Mouse (Mus musculus): ENCODE data around the gene Plekha4. TPM values are rescaled to one million over a fixed set of nuclear protein-coding genes. Genes with fewer than 3 reads are reported as not detected.
"Not testable (repeated sequence)": the region's sequence is repeated elsewhere in the genome, so short reads cannot be mapped to it uniquely, and the experiment has no call there.

Gene Plekha4
- 2.5 and 3.3 TPM in 2 replicates for polyA plus RNA-seq (2015; fragmentation: Nextera tagmentation; extraction: Ambion mirVana)

GRCm38 (mm10) chr7:45525809-45526473 is at the start of gene Plekha4, which contains the start of gene Ppp1r15a:
Gene Plekha4, plus strand, starts transcription at chr7:45526330.
Gene Ppp1r15a, minus strand, starts transcription at chr7:45526268.
- H3K9me3 ChIP-seq, result no peaks in the 10 kb centered on the region
- peak within 1 kb of the TSS; percentile 91 for H3K27ac ChIP-seq (replicated peaks)
- H3K9ac ChIP-seq, result peak within 1 kb of the TSS; percentile 88
- no peaks in the 10 kb centered on the region for H3K36me3 ChIP-seq
- peak within 1 kb of the TSS; percentile 86 for H3K4me3 ChIP-seq
- H3K27me3 ChIP-seq, result no peaks in the 10 kb centered on the region
- peak; percentile 82 for ATAC-seq (ENCODE audit: low FRiP score, low read depth)
- H3K4me2 ChIP-seq, result peak within 1 kb of the TSS; percentile 88
- WGBS, result under 1% methylated on average over 54 of the region's 54 CpGs
- H3K4me1 ChIP-seq (replicated peaks), result peaks cover 28% of the 10 kb centered on the region

- no peak overlapping the region for H3K9ac ChIP-seq
- ATAC-seq (ENCODE audit: low FRiP score, low read depth), result no peak
- H3K27me3 ChIP-seq, result no peaks in the 10 kb centered on the region
- 73% methylated on average over 1 of the region's 1 CpGs for WGBS
- no peaks in the 10 kb centered on the region for H3K4me1 ChIP-seq (replicated peaks)
- H3K4me3 ChIP-seq, result no peak overlapping the region
- no peak overlapping the region for H3K4me2 ChIP-seq
- H3K36me3 ChIP-seq, result no peaks in the 10 kb centered on the region
- H3K9me3 ChIP-seq, result no peaks in the 10 kb centered on the region
- H3K27ac ChIP-seq (replicated peaks), result no peak overlapping the region
Observed at GRCm38 (mm10) chr7:45476453-45476852, 49.7 kb upstream of the Plekha4 start.

- H3K9me3 ChIP-seq, result no peaks in the 10 kb centered on the region
- H3K27ac ChIP-seq (replicated peaks), result no peak overlapping the region
- H3K4me1 ChIP-seq (replicated peaks), result no peaks in the 10 kb centered on the region
- ATAC-seq (ENCODE audit: low FRiP score, low read depth), result no peak
- no peaks in the 10 kb centered on the region for H3K27me3 ChIP-seq
- H3K4me2 ChIP-seq, result no peak overlapping the region
- no peaks in the 10 kb centered on the region for H3K36me3 ChIP-seq
- 9% methylated on average over 3 of the region's 3 CpGs for WGBS
- H3K4me3 ChIP-seq, result no peak overlapping the region
- no peak overlapping the region for H3K9ac ChIP-seq
Observed at GRCm38 (mm10) chr7:45477003-45477402, 49.1 kb upstream of the Plekha4 start.

- no peaks in the 10 kb centered on the region for H3K4me1 ChIP-seq (replicated peaks)
- no peak overlapping the region for H3K27ac ChIP-seq (replicated peaks)
- no peak overlapping the region for H3K4me2 ChIP-seq
- no peaks in the 10 kb centered on the region for H3K27me3 ChIP-seq
- H3K36me3 ChIP-seq, result no peaks in the 10 kb centered on the region
- WGBS, result 98% methylated on average over 7 of the region's 7 CpGs
- no peak for ATAC-seq (ENCODE audit: low FRiP score, low read depth)
- H3K9me3 ChIP-seq, result no peaks in the 10 kb centered on the region
- H3K4me3 ChIP-seq, result no peak overlapping the region
- H3K9ac ChIP-seq, result no peak overlapping the region
Observed at GRCm38 (mm10) chr7:45478774-45479173, 47.4 kb upstream of the Plekha4 start.

GRCm38 (mm10) chr7:45480310-45480709 is 45.8 kb upstream of the Plekha4 start:
- H3K36me3 ChIP-seq; H3K9ac ChIP-seq; ATAC-seq (ENCODE audit: low FRiP score, low read depth); H3K4me3 ChIP-seq; H3K27me3 ChIP-seq; H3K27ac ChIP-seq (replicated peaks); H3K4me2 ChIP-seq; H3K4me1 ChIP-seq (replicated peaks); H3K9me3 ChIP-seq: not testable (repeated sequence)
- 85% methylated on average over 4 of the region's 4 CpGs for WGBS

GRCm38 (mm10) chr7:45481374-45481927 is 44.7 kb upstream of the Plekha4 start, which contains the start of gene Tulp2:
Gene Tulp2, plus strand, starts transcription at chr7:45481877.
- H3K4me2 ChIP-seq, result no peak within 1 kb of the TSS
- H3K4me1 ChIP-seq (replicated peaks), result no peaks in the 10 kb centered on the region
- no peaks in the 10 kb centered on the region for H3K36me3 ChIP-seq
- 60% methylated on average over 11 of the region's 15 CpGs for WGBS
- no peak within 1 kb of the TSS for H3K4me3 ChIP-seq
- H3K9ac ChIP-seq, result no peak within 1 kb of the TSS
- no peak within 1 kb of the TSS for H3K27ac ChIP-seq (replicated peaks)
- H3K27me3 ChIP-seq, result no peaks in the 10 kb centered on the region
- ATAC-seq (ENCODE audit: low FRiP score, low read depth), result peak; percentile 83; the same call in 1 of the 2 replicates
- no peaks in the 10 kb centered on the region for H3K9me3 ChIP-seq

- H3K4me3 ChIP-seq, result no peak overlapping the region
- H3K27me3 ChIP-seq, result no peaks in the 10 kb centered on the region
- H3K36me3 ChIP-seq, result no peaks in the 10 kb centered on the region
- no peak for ATAC-seq (ENCODE audit: low FRiP score, low read depth)
- H3K9me3 ChIP-seq, result no peaks in the 10 kb centered on the region
- H3K9ac ChIP-seq, result no peak overlapping the region
- 93% methylated on average over 1 of the region's 1 CpGs for WGBS
- H3K4me2 ChIP-seq, result no peak overlapping the region
- H3K4me1 ChIP-seq (replicated peaks), result no peaks in the 10 kb centered on the region
- H3K27ac ChIP-seq (replicated peaks), result no peak overlapping the region
Observed at GRCm38 (mm10) chr7:45482166-45482565, 44.0 kb upstream of the Plekha4 start.

GRCm38 (mm10) chr7:45484985-45485384 is 41.1 kb upstream of the Plekha4 start:
- 95% methylated on average over 5 of the region's 5 CpGs for WGBS
- not testable (repeated sequence) for H3K4me2 ChIP-seq; ATAC-seq (ENCODE audit: low FRiP score, low read depth); H3K27ac ChIP-seq (replicated peaks); H3K4me3 ChIP-seq; H3K9ac ChIP-seq; H3K27me3 ChIP-seq; H3K36me3 ChIP-seq; H3K9me3 ChIP-seq
- peaks cover 23% of the 10 kb centered on the region for H3K4me1 ChIP-seq (replicated peaks)

GRCm38 (mm10) chr7:45486158-45486557 is 40.0 kb upstream of the Plekha4 start:
- 85% methylated on average over 7 of the region's 7 CpGs for WGBS
- H3K4me2 ChIP-seq, result no peak overlapping the region
- no peaks in the 10 kb centered on the region for H3K27me3 ChIP-seq
- H3K36me3 ChIP-seq, result no peaks in the 10 kb centered on the region
- no peaks in the 10 kb centered on the region for H3K9me3 ChIP-seq
- H3K27ac ChIP-seq (replicated peaks), result no peak overlapping the region
- no peak overlapping the region for H3K9ac ChIP-seq
- H3K4me3 ChIP-seq, result no peak overlapping the region
- ATAC-seq (ENCODE audit: low FRiP score, low read depth), result no peak
- peaks cover 28% of the 10 kb centered on the region for H3K4me1 ChIP-seq (replicated peaks)

GRCm38 (mm10) chr7:45486761-45487415 is 39.2 kb upstream of the Plekha4 start, which contains the start of gene Gm45808:
Gene Gm45808, minus strand, starts transcription at chr7:45486811.
- no peaks in the 10 kb centered on the region for H3K36me3 ChIP-seq
- peak within 1 kb of the TSS; percentile 78; the same call in 1 of the 2 replicates for H3K4me2 ChIP-seq
- H3K4me3 ChIP-seq, result no peak within 1 kb of the TSS
- 81% methylated on average over 12 of the region's 12 CpGs for WGBS
- no peak for ATAC-seq (ENCODE audit: low FRiP score, low read depth)
- peaks cover 28% of the 10 kb centered on the region for H3K4me1 ChIP-seq (replicated peaks)
- H3K27me3 ChIP-seq, result no peaks in the 10 kb centered on the region
- H3K27ac ChIP-seq (replicated peaks), result 0 out of 2 replicates have a peak within 1 kb of the TSS, but pooled peaks have one; percentile 91
- no peaks in the 10 kb centered on the region for H3K9me3 ChIP-seq
- H3K9ac ChIP-seq, result no peak within 1 kb of the TSS

GRCm38 (mm10) chr7:45487861-45488292 is 38.3 kb upstream of the Plekha4 start:
- H3K9ac ChIP-seq, result peak overlapping the region; percentile 53
- peaks cover 2% of the 10 kb centered on the region; the same call in 1 of the 2 replicates for H3K36me3 ChIP-seq
- 18% methylated on average over 11 of the region's 11 CpGs for WGBS
- H3K4me1 ChIP-seq (replicated peaks), result peaks cover 28% of the 10 kb centered on the region
- H3K27ac ChIP-seq (replicated peaks), result peak overlapping the region; percentile 91
- ATAC-seq (ENCODE audit: low FRiP score, low read depth), result peak; percentile 82
- H3K9me3 ChIP-seq, result no peaks in the 10 kb centered on the region
- no peaks in the 10 kb centered on the region for H3K27me3 ChIP-seq
- H3K4me3 ChIP-seq, result peak overlapping the region; percentile 46
- H3K4me2 ChIP-seq, result peak overlapping the region; percentile 78

Data from hindbrain, embryonic 15.5 days (tissue).